Mouse (Mus musculus): ENCODE results near the gene Rce1.

Gene Rce1

DNA sequence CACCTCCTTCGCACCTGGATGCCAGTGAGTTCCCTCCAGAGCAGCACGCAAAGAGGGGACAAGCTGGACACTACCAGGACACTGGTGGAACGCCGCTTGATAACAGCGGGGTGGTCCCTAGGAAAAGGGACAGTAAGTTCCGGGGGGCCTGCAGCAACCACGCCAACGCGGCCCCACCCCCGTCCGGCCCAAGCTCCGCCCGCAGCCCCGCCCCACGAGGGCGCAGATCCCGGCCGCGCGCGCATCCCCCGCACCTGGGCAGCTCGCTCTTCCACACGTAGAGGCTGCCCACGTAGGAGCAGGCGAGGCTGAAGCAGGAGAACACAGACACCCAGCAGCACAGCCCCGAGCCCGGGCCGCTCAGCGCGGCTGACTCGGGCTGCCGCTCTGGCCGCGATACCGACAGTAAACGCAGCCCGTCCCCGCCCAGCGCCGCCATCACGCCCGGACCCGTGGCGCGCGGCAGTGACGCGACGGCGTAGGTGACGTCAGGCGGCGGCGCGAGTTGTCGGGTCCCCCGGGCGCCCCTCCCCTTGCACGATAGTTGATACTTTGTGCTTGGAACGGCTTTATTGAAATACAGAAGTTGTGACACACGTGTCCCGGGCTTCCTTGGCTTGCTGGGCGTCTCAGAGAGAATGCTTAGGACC, at the start of gene Rce1:
TSS of gene Rce1 (minus strand) at position 463 of the 650 bp plus-strand sequence.
- DNase-seq, result peak; percentile 92 to 95

DNA sequence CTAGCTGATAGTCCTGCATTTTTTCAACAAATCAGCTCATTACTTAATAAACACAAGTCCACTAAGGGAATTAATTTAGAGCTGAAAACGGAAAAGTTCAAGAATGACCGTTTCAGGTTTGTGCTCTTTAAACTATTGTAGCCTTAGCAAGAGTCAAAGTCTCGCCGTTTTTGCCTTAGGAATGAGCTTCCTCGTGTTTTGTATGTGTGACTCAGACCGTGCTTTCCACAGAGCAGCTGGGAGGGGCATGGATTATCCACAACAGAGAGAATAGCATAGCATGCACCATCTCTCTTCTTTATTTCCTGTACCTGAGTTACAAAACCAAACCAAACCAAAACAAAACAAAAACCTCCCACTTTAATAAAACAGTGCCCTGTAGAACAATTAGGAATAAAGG, 47.0 kb upstream of the Rce1 start:
- DNase-seq, result no peak

DNA sequence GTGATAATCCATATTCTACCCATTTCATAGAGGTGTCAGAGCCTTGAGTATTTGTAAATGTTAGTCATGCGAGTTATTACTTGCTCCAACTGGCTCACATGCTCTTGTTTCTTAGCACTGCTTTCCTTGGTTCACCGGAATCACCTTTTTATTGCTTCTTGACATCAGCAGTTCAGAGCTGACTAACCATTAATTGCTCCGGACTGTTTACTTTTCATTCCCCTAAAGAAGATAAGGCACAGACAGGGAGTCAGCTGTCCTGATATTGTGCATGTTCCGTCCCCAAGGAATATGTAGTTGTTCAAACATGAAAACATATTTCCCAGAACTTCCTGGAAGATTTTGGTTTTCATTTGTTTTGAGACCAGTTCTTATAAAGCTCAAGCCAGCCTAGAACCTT, 45.3 kb upstream of the Rce1 start:
- no peak for DNase-seq

DNA sequence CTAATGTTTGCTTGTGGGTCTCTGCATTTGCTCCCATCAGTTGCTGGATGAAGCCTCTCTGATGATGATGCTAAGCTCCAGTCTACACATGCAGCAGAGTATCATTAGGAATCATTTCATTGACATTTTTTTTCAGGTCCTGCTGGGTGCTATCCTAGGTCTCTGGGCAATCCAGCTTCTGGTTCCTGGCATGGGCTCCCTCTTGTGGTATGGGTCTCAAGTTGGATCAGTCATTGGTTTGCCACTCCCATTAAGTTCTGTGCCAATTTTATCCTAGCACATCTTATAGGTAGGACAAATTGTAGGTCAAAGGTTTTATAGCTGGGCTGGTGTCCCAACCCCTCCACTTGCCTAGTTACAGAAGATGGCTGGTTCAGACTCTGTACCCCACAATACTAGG, 41.4 kb upstream of the Rce1 start:
- no peak for DNase-seq

DNA sequence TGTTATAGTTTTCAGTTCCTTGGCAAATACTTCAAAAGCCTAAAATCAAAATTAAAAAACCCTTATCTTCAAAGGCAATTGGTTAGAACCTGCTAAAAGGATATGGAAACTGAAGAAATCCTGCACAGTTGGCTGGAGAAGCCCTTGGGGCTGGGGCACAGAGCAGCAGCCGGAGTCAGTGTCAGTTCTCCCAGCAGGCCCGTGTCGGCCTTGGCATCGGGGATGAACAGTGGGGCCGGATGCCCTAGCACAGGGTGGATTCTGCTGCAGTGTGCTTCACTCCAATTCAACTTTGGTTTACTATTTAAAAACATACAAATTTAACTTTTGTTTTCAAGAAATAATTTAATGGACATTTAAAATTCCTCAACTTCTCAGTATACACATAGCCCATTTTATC, 32.7 kb upstream of the Rce1 start:
- DNase-seq, result peak; percentile 58 to 70

DNA sequence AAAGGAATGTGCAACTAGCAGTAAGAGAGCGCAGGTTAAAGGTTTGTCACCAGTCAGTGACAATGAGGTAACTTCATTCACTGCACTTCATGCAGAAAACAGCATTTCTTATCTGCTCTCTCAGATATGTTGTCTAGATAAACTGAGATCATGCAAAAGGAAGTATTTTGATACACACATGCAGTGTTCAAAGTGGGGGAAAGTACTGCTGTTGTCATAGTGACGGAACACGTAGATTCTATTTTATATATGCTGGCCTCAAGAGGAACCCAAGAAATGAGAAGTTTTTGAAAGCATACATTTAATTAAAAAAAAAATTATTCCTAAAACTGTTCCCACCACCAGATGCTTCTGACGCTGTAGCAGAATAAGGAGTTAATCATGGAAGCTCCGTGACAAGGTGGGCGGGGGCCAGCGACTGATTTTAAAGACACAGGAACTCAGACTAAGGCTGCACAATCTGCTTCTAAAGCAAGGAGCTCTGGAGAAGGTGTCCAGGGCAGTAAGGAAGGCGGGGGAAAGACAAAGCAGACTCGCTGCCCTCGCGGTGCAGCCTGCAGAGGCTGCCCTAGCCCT, 21.6 kb upstream of the Rce1 start:
- DNase-seq, result no peak

DNA sequence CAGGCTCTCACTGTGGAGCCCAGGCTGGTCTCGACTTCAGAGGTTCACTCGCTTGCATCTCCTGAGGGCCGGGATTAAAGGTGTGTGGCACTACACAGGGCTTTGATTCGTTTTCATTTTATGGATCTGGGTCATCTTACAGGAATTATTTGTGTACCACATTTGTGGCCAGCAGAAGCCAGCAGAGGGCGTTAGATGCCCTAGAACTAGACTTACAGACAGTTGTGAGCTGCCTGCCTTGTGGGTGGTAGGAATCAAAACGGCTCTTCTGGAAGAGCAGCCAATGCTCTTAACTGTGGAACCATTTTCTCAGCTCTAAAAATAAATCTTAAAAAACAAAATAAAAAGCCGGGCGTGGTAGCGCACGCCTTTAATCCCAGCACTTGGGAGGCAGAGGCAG, 18.8 kb upstream of the Rce1 start:
- DNase-seq, result peak; percentile 73 to 82

DNA sequence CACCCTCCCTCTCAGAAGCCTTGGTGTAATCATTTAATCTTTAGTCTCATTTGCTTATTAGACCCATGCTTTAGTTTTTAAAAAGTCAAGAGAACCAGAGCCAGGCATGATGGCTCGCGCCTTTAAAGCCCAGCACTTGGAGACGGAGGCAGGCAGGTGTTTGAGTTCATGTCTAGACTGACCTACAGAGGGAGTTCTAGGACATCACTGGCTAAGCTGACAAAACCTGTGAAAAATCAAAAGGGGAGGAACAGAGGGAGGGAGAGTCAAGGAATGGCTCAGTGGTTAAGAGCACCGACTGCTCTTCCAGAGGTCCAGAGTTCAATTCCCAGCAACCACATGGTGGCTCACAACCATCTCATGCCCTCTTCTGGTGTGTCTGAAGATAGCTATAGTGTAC, 10.5 kb upstream of the Rce1 start:
- no peak for DNase-seq

DNA sequence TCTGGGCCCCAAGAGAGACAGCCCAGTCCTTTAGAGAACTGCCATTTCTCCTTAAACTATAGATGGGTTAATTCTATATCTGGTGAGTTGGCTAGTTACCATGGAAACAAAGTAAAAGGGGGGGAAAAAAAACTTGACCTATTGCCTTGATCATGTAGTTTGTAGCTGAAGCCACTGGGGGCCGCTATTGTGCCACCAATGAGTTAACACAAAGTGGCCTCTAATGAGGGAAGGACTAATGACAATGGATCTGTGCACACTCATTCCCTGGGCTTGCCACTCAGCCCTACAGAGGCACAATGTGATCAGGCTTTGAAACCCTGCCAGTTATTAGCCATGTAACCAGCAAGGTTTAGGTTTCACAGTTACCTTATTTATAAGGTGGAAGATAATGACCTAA, 3.4 kb upstream of the Rce1 start:
- peak; percentile 87 to 91 for DNase-seq

DNA sequence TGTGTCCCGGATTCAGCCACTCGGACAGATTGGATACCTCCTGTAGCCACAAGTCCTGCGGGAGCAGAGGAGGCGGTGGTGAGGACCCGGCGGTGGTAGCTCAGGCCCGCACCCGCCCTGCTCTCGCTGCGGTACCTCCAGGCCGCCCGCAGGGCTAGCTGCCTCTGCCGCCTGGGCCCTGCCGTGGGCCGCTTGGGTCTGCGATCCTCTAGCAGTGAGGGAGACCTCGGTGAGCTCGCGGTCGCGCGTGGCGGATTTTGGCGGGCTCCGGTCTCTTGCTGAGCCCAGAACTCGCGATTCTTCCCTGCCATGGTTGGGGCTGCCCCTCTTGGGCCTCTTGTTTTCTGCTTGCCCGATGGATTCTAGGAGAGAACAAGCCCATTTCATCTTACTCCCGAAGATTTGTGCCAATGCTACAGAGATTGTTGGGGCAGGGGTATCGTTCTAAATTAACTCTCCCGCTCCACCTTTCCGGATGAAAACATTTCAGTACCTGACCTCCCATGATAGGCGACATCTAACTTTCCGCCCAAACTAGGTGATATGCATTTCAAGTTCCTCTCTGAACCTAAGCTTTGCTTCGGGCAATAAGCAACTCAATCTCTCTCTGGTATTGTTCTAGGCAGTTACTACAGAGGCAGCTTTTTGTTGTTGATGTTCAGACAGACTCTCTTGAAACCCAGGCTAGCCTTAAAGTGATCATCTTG, 541 bp upstream of the Rce1 start:
- peak in 1 of 2 experiments; percentile 58 for DNase-seq

DNA sequence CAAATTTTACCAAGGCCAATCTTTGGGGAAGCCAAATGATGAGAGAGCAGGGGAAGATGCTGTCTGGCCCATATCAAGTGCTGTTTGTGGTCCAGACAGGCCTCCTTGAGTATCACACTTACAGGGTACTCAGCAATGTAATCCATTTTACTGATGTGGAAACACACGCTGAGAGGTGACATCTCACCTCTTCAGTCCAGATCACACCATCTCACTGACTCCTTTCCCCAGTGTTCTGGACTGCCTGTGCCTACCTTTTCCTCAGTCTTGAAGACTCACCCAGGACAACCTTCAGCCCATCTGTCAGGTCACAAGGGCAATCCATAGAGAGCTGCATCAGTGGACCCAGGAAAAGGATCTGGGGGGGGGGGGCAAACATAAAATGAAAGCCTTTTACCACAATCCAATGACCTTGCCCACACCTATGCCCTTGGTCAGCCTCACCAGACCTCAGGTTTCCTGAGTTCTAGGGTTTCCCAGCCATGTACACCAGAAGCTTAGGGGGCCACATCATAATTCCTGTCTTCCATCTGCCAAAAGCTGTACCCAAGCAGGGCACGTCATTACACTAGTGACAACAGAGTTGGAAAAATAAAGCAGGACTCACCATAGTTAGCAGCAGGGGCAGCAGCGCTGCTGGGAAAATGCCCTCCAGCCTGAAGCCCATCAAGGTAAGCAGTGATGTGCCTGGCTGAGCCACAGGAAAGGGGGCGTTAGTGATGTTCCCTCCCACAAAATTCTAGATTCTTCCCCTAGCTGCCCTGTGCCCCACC, 849 bp downstream of the Rce1 start:
- no peak for DNase-seq

DNA sequence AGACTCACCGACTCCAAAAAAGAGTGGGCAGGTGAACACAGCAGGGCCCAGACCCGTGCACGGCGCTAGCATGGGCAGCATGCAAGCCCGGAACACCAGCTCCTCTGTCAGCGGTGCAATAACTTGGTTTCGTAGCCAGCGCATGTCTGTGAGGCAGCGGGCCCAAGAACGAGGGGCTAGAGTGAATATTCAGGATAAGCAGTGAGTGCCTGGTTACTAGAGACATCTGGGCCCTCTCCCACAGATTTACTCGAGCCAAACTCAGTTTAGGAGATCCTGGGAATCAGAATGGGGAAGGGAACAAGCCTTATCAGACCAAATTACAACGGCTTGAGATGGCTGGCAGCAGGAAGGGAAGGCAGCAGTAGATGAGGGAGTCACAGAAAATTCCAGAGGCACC, 1.4 kb downstream of the Rce1 start:
- no peak for DNase-seq

DNA sequence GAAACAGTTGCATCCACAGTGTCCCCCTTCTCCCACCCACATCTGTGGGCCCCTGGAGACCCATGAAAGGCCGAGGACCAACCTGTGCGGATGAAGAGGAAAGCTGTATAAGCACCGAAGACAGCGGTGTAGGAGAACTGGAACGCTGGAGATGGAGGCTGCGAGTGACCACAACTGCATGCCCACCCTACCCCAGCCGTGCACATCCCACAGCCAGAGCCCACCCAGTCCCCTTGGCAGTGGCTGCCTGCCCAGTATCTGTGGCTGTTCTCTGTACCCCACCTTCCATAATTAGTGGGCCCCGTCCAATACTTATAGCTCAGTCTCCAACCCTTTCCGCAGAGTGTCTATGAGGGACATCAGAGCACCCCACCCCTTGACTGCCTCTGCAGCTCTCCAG, 2.0 kb downstream of the Rce1 start:
- no peak for DNase-seq

DNA sequence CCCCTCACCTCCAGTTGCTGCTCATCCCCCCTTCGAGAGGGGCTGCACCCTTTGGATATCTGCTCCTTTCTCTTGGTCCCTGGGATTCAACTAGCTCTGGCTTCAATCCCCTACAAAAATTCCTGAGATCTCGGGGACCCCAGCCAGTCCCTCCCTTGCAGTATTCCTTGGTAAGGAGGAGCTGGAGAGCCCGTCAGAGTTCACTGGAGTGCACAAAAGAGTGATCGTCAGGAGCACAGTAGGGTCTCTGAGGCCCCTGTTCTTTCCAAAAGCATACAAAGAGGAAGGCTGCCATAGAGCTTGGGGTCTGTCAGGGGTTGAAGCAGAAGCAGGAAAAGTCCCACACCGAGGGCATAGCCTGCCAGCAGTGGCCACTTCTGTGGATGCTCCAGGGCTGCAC, 2.7 kb downstream of the Rce1 start:
- DNase-seq, result no peak

DNA sequence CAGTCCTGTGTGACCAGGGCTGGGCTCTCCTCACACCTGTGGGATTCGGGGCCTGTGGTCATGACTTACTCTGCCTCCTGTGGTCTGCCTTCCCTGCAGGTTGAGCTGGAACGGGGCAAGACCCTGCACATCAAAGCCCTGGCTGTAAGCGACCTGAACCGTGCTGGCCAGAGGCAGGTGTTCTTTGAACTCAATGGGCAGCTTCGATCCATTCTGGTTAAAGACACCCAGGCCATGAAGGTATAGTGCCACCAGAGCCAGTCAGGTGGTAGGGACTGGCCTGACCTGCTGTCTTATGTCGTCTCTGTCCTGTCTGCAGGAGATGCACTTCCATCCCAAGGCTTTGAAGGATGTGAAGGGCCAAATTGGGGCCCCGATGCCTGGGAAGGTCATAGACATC, 4.7 kb downstream of the Rce1 start:
- peak in 1 of 2 experiments; percentile 3 for DNase-seq

DNA sequence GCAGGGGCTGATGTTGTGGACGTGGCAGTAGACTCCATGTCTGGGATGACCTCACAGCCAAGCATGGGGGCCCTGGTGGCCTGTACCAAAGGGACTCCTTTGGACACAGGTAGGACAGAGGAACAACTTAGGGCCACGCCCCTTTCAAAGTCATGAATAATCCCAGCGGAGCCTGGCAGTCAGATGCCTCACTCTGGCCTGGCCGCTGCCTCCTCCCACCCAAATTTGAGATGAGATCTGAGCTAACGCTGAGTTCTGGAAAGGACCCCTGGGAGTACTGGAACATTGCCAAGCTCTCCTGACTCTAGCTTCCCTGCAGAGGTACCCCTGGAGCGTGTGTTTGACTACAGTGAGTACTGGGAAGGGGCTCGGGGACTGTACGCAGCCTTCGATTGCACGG, 6.0 kb downstream of the Rce1 start:
- peak; percentile 10 to 25 for DNase-seq

DNA sequence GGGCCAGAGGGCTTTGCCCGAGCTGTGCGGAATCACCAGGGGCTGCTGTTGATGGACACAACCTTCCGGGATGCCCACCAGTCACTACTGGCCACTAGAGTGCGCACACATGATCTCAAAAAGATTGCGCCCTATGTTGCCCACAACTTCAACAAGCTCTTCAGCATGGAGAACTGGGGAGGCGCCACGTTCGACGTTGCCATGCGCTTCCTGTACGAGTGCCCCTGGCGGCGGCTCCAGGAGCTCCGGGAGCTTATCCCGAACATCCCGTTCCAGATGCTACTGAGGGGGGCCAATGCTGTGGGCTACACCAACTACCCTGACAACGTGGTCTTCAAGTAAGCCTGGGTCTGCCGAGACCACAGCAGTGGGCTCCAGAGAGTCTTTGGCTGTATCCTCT, 7.3 kb downstream of the Rce1 start:
- peak in 1 of 2 experiments; percentile 63 for DNase-seq

DNA sequence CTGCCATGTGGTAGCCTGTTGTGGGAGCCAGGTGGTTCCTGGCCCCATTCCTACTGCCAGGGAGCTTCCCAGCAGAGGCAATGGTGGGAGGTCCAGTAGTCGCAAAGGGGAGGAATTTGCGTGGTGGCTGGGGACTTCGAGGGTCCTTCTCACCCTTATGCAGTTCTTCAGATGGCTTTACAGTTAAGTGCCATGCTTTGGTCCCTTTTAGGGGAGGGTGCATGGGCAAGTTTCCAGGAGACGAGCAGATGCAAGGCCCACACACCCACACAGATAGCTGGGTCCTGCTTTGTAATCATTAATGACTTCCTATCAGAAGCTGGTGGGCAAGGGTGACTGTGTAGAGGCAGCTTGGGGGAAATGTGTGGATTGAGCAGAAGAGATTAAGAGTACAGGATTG, 8.9 kb downstream of the Rce1 start:
- DNase-seq, result peak; percentile 26 to 45

DNA sequence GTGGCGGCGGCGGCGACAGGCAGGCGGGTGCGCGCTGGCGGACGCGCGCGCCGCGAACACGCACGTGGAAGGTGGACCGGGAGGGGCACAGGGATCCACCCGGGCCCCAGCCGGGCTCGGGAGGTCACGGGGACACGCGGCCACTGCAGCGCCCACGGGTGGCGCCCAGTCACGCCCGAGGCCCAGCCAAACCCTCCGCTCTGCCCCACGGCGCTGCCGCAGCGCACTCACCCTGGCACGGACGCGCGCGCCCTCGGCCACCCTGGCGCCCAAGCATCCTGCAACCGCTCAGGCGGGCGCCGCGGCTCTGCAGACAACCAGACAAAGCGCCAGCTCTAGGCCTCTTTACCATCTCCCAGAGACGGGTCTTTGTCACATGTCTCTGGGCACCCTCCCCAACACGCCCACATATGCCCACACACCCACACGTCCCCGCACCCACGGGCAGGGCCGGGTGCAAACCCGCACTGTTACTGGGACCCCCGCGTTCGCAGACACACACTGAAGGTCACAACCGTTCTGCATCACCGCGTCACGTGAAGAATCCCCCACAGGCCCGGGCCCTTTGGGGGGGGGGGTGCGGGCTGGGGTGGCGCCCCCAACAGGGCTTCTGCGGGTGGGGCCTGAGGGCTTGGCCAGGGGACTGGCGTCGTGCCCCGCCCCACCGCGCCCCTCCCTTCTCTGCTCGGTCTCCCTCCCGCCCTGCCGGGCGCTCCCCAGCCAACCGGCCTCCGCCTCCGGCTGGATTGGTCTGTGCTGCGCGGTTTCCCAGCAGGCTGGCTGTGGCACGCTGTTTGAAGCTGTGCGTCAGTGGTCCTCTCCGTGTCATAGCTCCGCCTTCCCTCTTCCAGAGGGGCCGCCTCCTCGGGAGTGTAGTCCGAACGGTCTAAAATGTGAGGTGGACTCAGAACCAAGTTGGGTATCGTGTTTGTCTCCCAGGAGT, 10.0 kb downstream of the Rce1 start, which contains the start of gene Lrfn4:
TSS of gene Lrfn4 (minus strand) at position 517 of the 943 bp plus-strand sequence.
- peak; percentile 87 to 88 for DNase-seq

DNA sequence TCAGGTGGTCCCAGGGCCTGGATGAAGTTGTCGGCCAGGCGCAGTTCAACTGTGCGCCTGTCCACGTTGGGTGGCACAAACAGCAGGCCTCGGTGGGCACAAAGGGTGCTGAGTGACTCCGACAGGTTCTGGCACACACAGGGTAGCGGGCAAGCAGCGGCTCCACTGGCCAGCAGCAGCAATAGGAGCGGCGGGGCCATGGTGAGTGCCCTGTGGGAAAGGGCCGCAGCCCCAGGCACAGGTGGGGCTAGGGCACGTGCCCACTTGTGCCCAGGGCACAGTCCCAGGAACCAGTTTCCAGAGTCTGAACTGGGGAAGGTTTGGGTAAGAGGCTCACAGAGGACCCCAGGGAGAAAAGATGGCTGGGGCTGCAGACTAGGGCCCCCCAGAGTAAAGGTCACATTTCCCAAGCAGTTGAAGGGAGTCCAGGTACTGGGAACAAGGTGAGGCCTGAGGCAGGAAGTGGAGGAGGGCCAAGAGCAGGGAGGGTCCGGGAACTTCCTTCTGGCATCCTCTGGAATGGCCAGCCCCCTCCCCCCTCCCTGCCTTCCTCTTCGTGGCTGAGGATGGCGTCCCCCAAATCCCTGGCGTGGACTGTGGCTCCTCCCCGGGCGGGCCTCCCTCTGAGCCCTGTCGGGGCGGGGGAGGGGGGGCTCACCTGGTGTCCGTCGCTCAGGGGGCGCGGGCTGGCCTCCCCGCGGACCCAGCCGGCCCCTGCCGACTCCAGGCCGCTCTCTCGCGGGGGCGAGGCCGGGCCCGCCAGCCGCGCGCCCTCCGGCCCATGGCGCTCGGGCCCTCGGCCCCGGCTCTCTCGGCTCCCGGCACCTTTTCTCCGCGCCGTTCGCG, 10.9 kb downstream of the Rce1 start:
- DNase-seq, result peak; percentile 56 to 57
